Mouse (Mus musculus) intestine, embryonic 16.5 days (tissue): ENCODE results near the gene Fxr2. TPM values are rescaled to one million over a fixed set of nuclear protein-coding genes. Genes with fewer than 3 reads are reported as not detected.
A peak's percentile ranks its signal among the peaks of the same experiment; 100 is the strongest.

ENCODE experiments used
- ATAC-seq: fragments of 200-750 bp; cut with Nextera tagmentation; 2 replicates; pipeline ENCODE4 v1.8.0; 2017; ENCODE audit warnings: moderate TSS enrichment, moderate library complexity
- H3K27ac ChIP-seq: fragments of 300-500 bp; sonication (generic); 2 replicates; pipeline ENCODE4 v1.5.1; 2014; ENCODE audit warnings: mild to moderate bottlenecking, low read length
- H3K27me3 ChIP-seq: fragments of 300-500 bp; sonication (generic); replicated peaks from 2 replicates; pipeline ENCODE4 v1.6.1; 2014; ENCODE audit warnings: low read length, control low read depth, mixed read lengths; ENCODE audit not compliant: control insufficient read depth, insufficient read depth
- H3K36me3 ChIP-seq: fragments of 300-500 bp; sonication (generic); 2 replicates; pipeline ENCODE4 v1.6.1; 2014; ENCODE audit warnings: low read length, control low read depth; ENCODE audit not compliant: control insufficient read depth, insufficient read depth
- H3K4me1 ChIP-seq: fragments of 300-500 bp; sonication (generic); 2 replicates; pipeline ENCODE4 v1.6.1; 2014; ENCODE audit warnings: low read length, control low read depth, mixed read lengths; ENCODE audit not compliant: control insufficient read depth, insufficient read depth
- H3K4me2 ChIP-seq: fragments of 300-500 bp; sonication (generic); 2 replicates; pipeline ENCODE4 v1.6.1; 2014; ENCODE audit warnings: low read depth, low read length, control low read depth
- H3K4me3 ChIP-seq: fragments of 300-500 bp; sonication (generic); 2 replicates; pipeline ENCODE4 v1.5.1; 2014; ENCODE audit warnings: mild to moderate bottlenecking, low read length
- H3K9ac ChIP-seq: fragments of 300-500 bp; sonication (generic); 2 replicates; pipeline ENCODE4 v1.6.1; 2014; ENCODE audit warnings: low read depth, low read length
- H3K9me3 ChIP-seq: fragments of 300-500 bp; sonication (generic); 2 replicates; pipeline ENCODE4 v1.6.1; 2016; ENCODE audit warnings: low read length, control low read depth; ENCODE audit not compliant: control insufficient read depth
- WGBS: fragments of 180-500 bp; shearing (Covaris S2); extraction: QIAGEN DNeasy Blood & Tissue Kit; methylation state at CpG from one replicate; pipeline ENCODE4 v1.1.7; 2014; 5-methylcytosine and 5-hydroxymethylcytosine counted together
- polyA plus RNA-seq: library from polyadenylated mRNA; unstranded; fragments of >200 nt; fragmentation: Nextera tagmentation; extraction: Ambion mirVana; gene quantifications from 2 replicates; pipeline ENCODE4 v1.2.1, GENCODE M21; 2015

Fxr2 gene
- 12.1 and 12.6 TPM in 2 replicates for polyA plus RNA-seq

- Histone ChIP-seq H3K4me1 (peaks cover 16% of the 10 kb centered on the region), H3K9me3 (no peaks in the 10 kb centered on the region), H3K27me3 (no peaks in the 10 kb centered on the region), H3K4me3 (peak within 1 kb of the TSS; percentile 100), H3K4me2 (peak within 1 kb of the TSS; percentile 72), H3K9ac (peak within 1 kb of the TSS; percentile 98), H3K36me3 (no peaks in the 10 kb centered on the region), H3K27ac (peak within 1 kb of the TSS; percentile 96)
- under 1% methylated on average over 38 of the region's 56 CpGs for WGBS
- ATAC-seq = peak; percentile 99
Observed at GRCm38 (mm10) chr11:69632284-69633089, at the start of gene Fxr2. Gene Fxr2, plus strand, starts transcription at chr11:69632990.

GRCm38 (mm10) chr11:69584008-69584407 lies 48.8 kb upstream of the Fxr2 start:
- peaks cover 13% of the 10 kb centered on the region for H3K36me3 ChIP-seq
- H3K9ac ChIP-seq = no peak overlapping the region
- no peak for ATAC-seq
- no peaks in the 10 kb centered on the region for H3K9me3 ChIP-seq
- no peak overlapping the region for H3K4me2 ChIP-seq
- H3K27ac ChIP-seq = no peak overlapping the region
- 83% methylated on average over 7 of the region's 7 CpGs for WGBS
- peaks cover 13% of the 10 kb centered on the region for H3K4me1 ChIP-seq
- H3K27me3 ChIP-seq = no peaks in the 10 kb centered on the region
- no peak overlapping the region for H3K4me3 ChIP-seq

GRCm38 (mm10) chr11:69584937-69585336 lies 47.9 kb upstream of the Fxr2 start:
- H3K4me1 ChIP-seq = peaks cover 13% of the 10 kb centered on the region
- H3K36me3 ChIP-seq = peaks cover 22% of the 10 kb centered on the region
- H3K4me2 ChIP-seq = no peak overlapping the region
- H3K27ac ChIP-seq = no peak overlapping the region
- H3K27me3 ChIP-seq = no peaks in the 10 kb centered on the region
- 91% methylated on average over 13 of the region's 13 CpGs for WGBS
- H3K9me3 ChIP-seq = no peaks in the 10 kb centered on the region
- H3K9ac ChIP-seq = no peak overlapping the region
- no peak overlapping the region for H3K4me3 ChIP-seq
- ATAC-seq = no peak

GRCm38 (mm10) chr11:69585718-69586325 lies 47.0 kb upstream of the Fxr2 start:
- peak; percentile 54 for ATAC-seq
- H3K4me1 ChIP-seq = peaks cover 13% of the 10 kb centered on the region
- H3K4me2 ChIP-seq = no peak overlapping the region

GRCm38 (mm10) chr11:69589207-69589834 lies 43.5 kb upstream of the Fxr2 start:
- no peak overlapping the region for H3K27ac ChIP-seq
- no peak overlapping the region for H3K9ac ChIP-seq
- WGBS = 92% methylated on average over 22 of the region's 22 CpGs
- H3K27me3 ChIP-seq = no peaks in the 10 kb centered on the region
- H3K36me3 ChIP-seq = peaks cover 29% of the 10 kb centered on the region
- H3K4me2 ChIP-seq = no peak overlapping the region
- H3K9me3 ChIP-seq = no peaks in the 10 kb centered on the region
- H3K4me1 ChIP-seq = peaks cover 6% of the 10 kb centered on the region; the same call in 1 of the 2 replicates
- no peak overlapping the region for H3K4me3 ChIP-seq
- ATAC-seq = no peak

More at GRCm38 (mm10) chr11:69585718-69586325, 47.0 kb upstream of the Fxr2 start:
- H3K4me3 ChIP-seq = no peak overlapping the region
- peak overlapping the region; percentile 21; the same call in 1 of the 2 replicates for H3K27ac ChIP-seq
- H3K27me3 ChIP-seq = no peaks in the 10 kb centered on the region
- H3K36me3 ChIP-seq = peaks cover 29% of the 10 kb centered on the region
- H3K9ac ChIP-seq = no peak overlapping the region
- H3K9me3 ChIP-seq = no peaks in the 10 kb centered on the region
- 75% methylated on average over 7 of the region's 7 CpGs for WGBS

- no peak overlapping the region for H3K9ac ChIP-seq
- H3K36me3 ChIP-seq = peaks cover 29% of the 10 kb centered on the region
- H3K4me3 ChIP-seq = no peak overlapping the region
- ATAC-seq = no peak
- H3K27ac ChIP-seq = no peak overlapping the region
- H3K9me3 ChIP-seq = no peaks in the 10 kb centered on the region
- WGBS = 90% methylated on average over 8 of the region's 8 CpGs
- H3K4me2 ChIP-seq = no peak overlapping the region
- H3K27me3 ChIP-seq = no peaks in the 10 kb centered on the region
- no peaks in the 10 kb centered on the region for H3K4me1 ChIP-seq
Observed at GRCm38 (mm10) chr11:69590622-69591021, 42.2 kb upstream of the Fxr2 start.

- H3K9me3 ChIP-seq = no peaks in the 10 kb centered on the region
- no peak overlapping the region for H3K27ac ChIP-seq
- no peak overlapping the region for H3K9ac ChIP-seq
- no peak for ATAC-seq
- no peak overlapping the region for H3K4me3 ChIP-seq
- WGBS = 88% methylated on average over 3 of the region's 3 CpGs
- H3K4me2 ChIP-seq = no peak overlapping the region
- peaks cover 29% of the 10 kb centered on the region for H3K36me3 ChIP-seq
- H3K27me3 ChIP-seq = no peaks in the 10 kb centered on the region
- no peaks in the 10 kb centered on the region for H3K4me1 ChIP-seq
Observed at GRCm38 (mm10) chr11:69591424-69591823, 41.4 kb upstream of the Fxr2 start.

GRCm38 (mm10) chr11:69591899-69592637 lies 40.7 kb upstream of the Fxr2 start:
- no peak overlapping the region for H3K4me3 ChIP-seq
- H3K9me3 ChIP-seq = no peaks in the 10 kb centered on the region
- H3K9ac ChIP-seq = no peak overlapping the region
- H3K27ac ChIP-seq = no peak overlapping the region
- no peak for ATAC-seq
- 84% methylated on average over 7 of the region's 7 CpGs for WGBS
- peaks cover 29% of the 10 kb centered on the region for H3K36me3 ChIP-seq
- no peaks in the 10 kb centered on the region for H3K4me1 ChIP-seq
- H3K4me2 ChIP-seq = no peak overlapping the region
- no peaks in the 10 kb centered on the region for H3K27me3 ChIP-seq

GRCm38 (mm10) chr11:69592799-69593198 lies 40.0 kb upstream of the Fxr2 start:
- no peak for ATAC-seq
- H3K9me3 ChIP-seq = no peaks in the 10 kb centered on the region
- WGBS = 85% methylated on average over 4 of the region's 4 CpGs
- H3K4me2 ChIP-seq = no peak overlapping the region
- H3K4me3 ChIP-seq = no peak overlapping the region
- H3K4me1 ChIP-seq = no peaks in the 10 kb centered on the region
- no peak overlapping the region for H3K9ac ChIP-seq
- no peak overlapping the region for H3K27ac ChIP-seq
- peaks cover 26% of the 10 kb centered on the region for H3K36me3 ChIP-seq
- H3K27me3 ChIP-seq = no peaks in the 10 kb centered on the region
